Mouse (Mus musculus): ENCODE measurements around the gene B3galt4. TPM values are rescaled to one million over a fixed set of nuclear protein-coding genes. Genes with fewer than 3 reads are reported as not detected.
A peak's percentile ranks its signal among the peaks of the same experiment; 100 is the strongest.
"Not testable (repeated sequence)": the region's sequence is repeated elsewhere in the genome, so short reads cannot be mapped to it uniquely, and the experiment has no call there.

B3galt4 gene
- polyA plus RNA-seq, 1 experiment = 8.4 TPM

GRCm38 (mm10) chr17:33955555-33956214 lies 4.4 kb upstream of the B3galt4 start, which contains the start of the genes Vps52 and Rps18:
Vps52 (plus strand) TSS chr17:33955812.
Rps18 (minus strand) TSS chr17:33956001.
- TF ChIP-seq CTCF (IDR thresholded peaks at IDR 0.05; ENCODE audit: borderline replicate concordance, insufficient read depth, low read depth, low read length) (no peak), POLR2A (IDR thresholded peaks at IDR 0.05; ENCODE audit: borderline replicate concordance, insufficient read depth, low read length) (peak; percentile 93)
- Histone ChIP-seq H3K27me3 (ENCODE audit: control insufficient read depth, insufficient read depth, low read length) (no peaks in the 10 kb centered on the region), H3K27ac (ENCODE audit: insufficient read depth, low read length) (peak within 1 kb of the TSS; percentile 83), H3K4me3 (replicated peaks; ENCODE audit: insufficient read depth, low read depth, low read length) (peak within 1 kb of the TSS; percentile 96), H3K4me1 (ENCODE audit: control insufficient read depth, insufficient read depth, low read length) (no peaks in the 10 kb centered on the region; the same call in 1 of the 2 replicates)
- under 1% methylated on average over 50 of the region's 50 CpGs for WGBS
- peak; percentile 96 to 98 for DNase-seq

- Histone ChIP-seq H3K4me1 (ENCODE audit: control insufficient read depth, insufficient read depth, low read length) (peaks cover 7% of the 10 kb centered on the region; the same call in 1 of the 2 replicates), H3K4me3 (replicated peaks; ENCODE audit: insufficient read depth, low read depth, low read length) (peak overlapping the region; percentile 74), H3K27me3 (ENCODE audit: control insufficient read depth, insufficient read depth, low read length) (no peaks in the 10 kb centered on the region), H3K27ac (ENCODE audit: insufficient read depth, low read length) (0 out of 2 replicates have a peak overlapping the region, but pooled peaks have one; percentile 3)
- TF ChIP-seq CTCF (IDR thresholded peaks at IDR 0.05; ENCODE audit: borderline replicate concordance, insufficient read depth, low read depth, low read length) (no peak), POLR2A (IDR thresholded peaks at IDR 0.05; ENCODE audit: borderline replicate concordance, insufficient read depth, low read length) (no peak)
- DNase-seq = no peak
- WGBS = 1% methylated on average over 33 of the region's 33 CpGs
Measured at GRCm38 (mm10) chr17:33954646-33955554, 3.6 kb upstream of the B3galt4 start.

- DNase-seq = no peak
- WGBS = 33% methylated on average over 5 of the region's 5 CpGs
- H3K27ac ChIP-seq (ENCODE audit: insufficient read depth, low read length) = no peak overlapping the region
Measured at GRCm38 (mm10) chr17:33953961-33954565, 2.8 kb upstream of the B3galt4 start.

GRCm38 (mm10) chr17:33953310-33953709 lies 2.0 kb upstream of the B3galt4 start:
- H3K4me3 ChIP-seq (replicated peaks; ENCODE audit: insufficient read depth, low read depth, low read length) = no peak overlapping the region
- no peak overlapping the region for H3K27ac ChIP-seq (ENCODE audit: insufficient read depth, low read length)
- WGBS = 77% methylated on average over 3 of the region's 3 CpGs
- peaks cover 16% of the 10 kb centered on the region for H3K4me1 ChIP-seq (ENCODE audit: control insufficient read depth, insufficient read depth, low read length)
- TF ChIP-seq CTCF (IDR thresholded peaks at IDR 0.05; ENCODE audit: borderline replicate concordance, insufficient read depth, low read depth, low read length) (no peak), POLR2A (IDR thresholded peaks at IDR 0.05; ENCODE audit: borderline replicate concordance, insufficient read depth, low read length) (no peak)
- DNase-seq = no peak
- no peaks in the 10 kb centered on the region for H3K27me3 ChIP-seq (ENCODE audit: control insufficient read depth, insufficient read depth, low read length)

More at GRCm38 (mm10) chr17:33953961-33954565, 2.8 kb upstream of the B3galt4 start:
- Histone ChIP-seq H3K27me3 (ENCODE audit: control insufficient read depth, insufficient read depth, low read length) (no peaks in the 10 kb centered on the region), H3K4me1 (ENCODE audit: control insufficient read depth, insufficient read depth, low read length) (peaks cover 13% of the 10 kb centered on the region), H3K4me3 (replicated peaks; ENCODE audit: insufficient read depth, low read depth, low read length) (no peak overlapping the region)
- no peak for TF ChIP-seq POLR2A (IDR thresholded peaks at IDR 0.05; ENCODE audit: borderline replicate concordance, insufficient read depth, low read length)
- no peak for TF ChIP-seq CTCF (IDR thresholded peaks at IDR 0.05; ENCODE audit: borderline replicate concordance, insufficient read depth, low read depth, low read length)

GRCm38 (mm10) chr17:33952879-33953278 lies 1.6 kb upstream of the B3galt4 start:
- Histone ChIP-seq H3K4me3 (replicated peaks; ENCODE audit: insufficient read depth, low read depth, low read length) (no peak overlapping the region), H3K27ac (ENCODE audit: insufficient read depth, low read length) (no peak overlapping the region), H3K27me3 (ENCODE audit: control insufficient read depth, insufficient read depth, low read length) (no peaks in the 10 kb centered on the region), H3K4me1 (ENCODE audit: control insufficient read depth, insufficient read depth, low read length) (peaks cover 16% of the 10 kb centered on the region)
- TF ChIP-seq CTCF (IDR thresholded peaks at IDR 0.05; ENCODE audit: borderline replicate concordance, insufficient read depth, low read depth, low read length) (no peak), POLR2A (IDR thresholded peaks at IDR 0.05; ENCODE audit: borderline replicate concordance, insufficient read depth, low read length) (no peak)
- DNase-seq = no peak
- 71% methylated on average over 4 of the region's 4 CpGs for WGBS

- peaks cover 16% of the 10 kb centered on the region for H3K4me1 ChIP-seq (ENCODE audit: control insufficient read depth, insufficient read depth, low read length)
- not testable (repeated sequence) for H3K27ac ChIP-seq (ENCODE audit: insufficient read depth, low read length); H3K27me3 ChIP-seq (ENCODE audit: control insufficient read depth, insufficient read depth, low read length); DNase-seq; H3K4me3 ChIP-seq (replicated peaks; ENCODE audit: insufficient read depth, low read depth, low read length)
- WGBS = 64% methylated on average over 13 of the region's 13 CpGs
Measured at GRCm38 (mm10) chr17:33952015-33952414, 727 bp upstream of the B3galt4 start.

- Histone ChIP-seq H3K4me1 (ENCODE audit: control insufficient read depth, insufficient read depth, low read length) (peaks cover 16% of the 10 kb centered on the region), H3K27me3 (ENCODE audit: control insufficient read depth, insufficient read depth, low read length) (no peaks in the 10 kb centered on the region), H3K27ac (ENCODE audit: insufficient read depth, low read length) (peak overlapping the region; percentile 30), H3K4me3 (replicated peaks; ENCODE audit: insufficient read depth, low read depth, low read length) (peak overlapping the region; percentile 71)
- no peak for DNase-seq
- TF ChIP-seq POLR2A (IDR thresholded peaks at IDR 0.05; ENCODE audit: borderline replicate concordance, insufficient read depth, low read length) (no peak), CTCF (IDR thresholded peaks at IDR 0.05; ENCODE audit: borderline replicate concordance, insufficient read depth, low read depth, low read length) (no peak)
- WGBS = 54% methylated on average over 10 of the region's 10 CpGs
Measured at GRCm38 (mm10) chr17:33950131-33950625, 1.1 kb downstream of the B3galt4 start.
